Mouse (Mus musculus): ENCODE measurements at regions not wholly inside any gene's neighbourhood (a gene's known extent, or its start where the extent isn't known, plus 50 kb on each side); places are given as distances from the start of the nearest gene placed in this dataset.

GRCm38 (mm10) chr9:41222346-41223015 lies 61.0 kb upstream of the Ubash3b start:
- H3K36me3 ChIP-seq (ENCODE audit: control insufficient read depth, insufficient read depth, low read length), result no peaks in the 10 kb centered on the region
- no peak for ATAC-seq (ENCODE audit: insufficient read depth, low FRiP score, low TSS enrichment)
- no peaks in the 10 kb centered on the region for H3K4me1 ChIP-seq (ENCODE audit: control insufficient read depth, insufficient read depth, low read length)
- H3K4me3 ChIP-seq (ENCODE audit: low read depth, low read length), result no peak overlapping the region
- H3K9me3 ChIP-seq (ENCODE audit: control insufficient read depth, low read length), result no peaks in the 10 kb centered on the region
- no peak overlapping the region for H3K4me2 ChIP-seq (ENCODE audit: low read depth)
- no peaks in the 10 kb centered on the region for H3K27me3 ChIP-seq (ENCODE audit: control insufficient read depth, insufficient read depth, low read length)
- no peak overlapping the region for H3K9ac ChIP-seq (ENCODE audit: low read length)
- no peak overlapping the region for H3K27ac ChIP-seq (ENCODE audit: low read depth, low read length)
- WGBS, result 89% methylated on average over 16 of the region's 16 CpGs
- no peak for DNase-seq (ENCODE audit: low spot score)

GRCm38 (mm10) chr9:41221110-41221790 lies 59.8 kb upstream of the Ubash3b start:
- H3K36me3 ChIP-seq (ENCODE audit: control insufficient read depth, insufficient read depth, low read length), result no peaks in the 10 kb centered on the region
- ATAC-seq (ENCODE audit: insufficient read depth, low FRiP score, low TSS enrichment), result no peak

GRCm38 (mm10) chr9:41220105-41220669 lies 58.7 kb upstream of the Ubash3b start:
- Histone ChIP-seq H3K9ac (ENCODE audit: low read length) (no peak overlapping the region), H3K27me3 (ENCODE audit: control insufficient read depth, insufficient read depth, low read length) (no peaks in the 10 kb centered on the region), H3K27ac (ENCODE audit: low read depth, low read length) (no peak overlapping the region), H3K4me3 (ENCODE audit: low read depth, low read length) (no peak overlapping the region), H3K4me1 (ENCODE audit: control insufficient read depth, insufficient read depth, low read length) (no peaks in the 10 kb centered on the region), H3K4me2 (ENCODE audit: low read depth) (no peak overlapping the region), H3K36me3 (ENCODE audit: control insufficient read depth, insufficient read depth, low read length) (no peaks in the 10 kb centered on the region), H3K9me3 (ENCODE audit: control insufficient read depth, low read length) (no peaks in the 10 kb centered on the region)
- 90% methylated on average over 3 of the region's 3 CpGs for WGBS
- DNase-seq (ENCODE audit: low spot score), result no peak
- ATAC-seq (ENCODE audit: insufficient read depth, low FRiP score, low TSS enrichment), result no peak

More at GRCm38 (mm10) chr9:41221110-41221790, 59.8 kb upstream of the Ubash3b start:
- no peaks in the 10 kb centered on the region for H3K27me3 ChIP-seq (ENCODE audit: control insufficient read depth, insufficient read depth, low read length)
- no peak overlapping the region for H3K9ac ChIP-seq (ENCODE audit: low read length)
- no peak overlapping the region for H3K4me3 ChIP-seq (ENCODE audit: low read depth, low read length)
- DNase-seq (ENCODE audit: low spot score), result no peak
- no peak overlapping the region for H3K4me2 ChIP-seq (ENCODE audit: low read depth)
- H3K4me1 ChIP-seq (ENCODE audit: control insufficient read depth, insufficient read depth, low read length), result no peaks in the 10 kb centered on the region
- H3K9me3 ChIP-seq (ENCODE audit: control insufficient read depth, low read length), result no peaks in the 10 kb centered on the region
- H3K27ac ChIP-seq (ENCODE audit: low read depth, low read length), result no peak overlapping the region
- WGBS, result 82% methylated on average over 4 of the region's 4 CpGs

DNA sequence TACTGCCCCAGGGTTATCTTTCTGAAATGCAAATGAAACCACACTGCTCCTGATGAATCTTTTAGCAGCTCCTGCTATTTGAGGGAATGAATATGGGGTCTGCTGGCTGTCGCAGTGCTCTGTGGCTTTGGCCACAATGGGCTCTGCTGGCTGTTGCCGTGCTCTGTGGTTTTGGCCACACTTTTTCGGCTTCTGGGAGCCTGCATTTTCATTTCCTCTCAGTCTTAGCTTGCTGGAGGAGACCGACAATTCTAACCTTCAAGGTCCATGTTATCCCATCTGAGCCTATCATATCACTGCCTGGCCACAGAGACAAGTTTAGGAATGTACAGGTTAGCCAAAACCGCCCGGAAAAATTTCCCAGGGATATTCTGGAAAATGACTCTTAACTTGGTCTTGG lies 57.2 kb upstream of the Ubash3b start:
- no peak overlapping the region for H3K4me2 ChIP-seq (ENCODE audit: low read depth)
- H3K27me3 ChIP-seq (ENCODE audit: control insufficient read depth, insufficient read depth, low read length), result no peaks in the 10 kb centered on the region
- no peak overlapping the region for H3K9ac ChIP-seq (ENCODE audit: low read length)
- no peaks in the 10 kb centered on the region for H3K9me3 ChIP-seq (ENCODE audit: control insufficient read depth, low read length)
- no peaks in the 10 kb centered on the region for H3K36me3 ChIP-seq (ENCODE audit: control insufficient read depth, insufficient read depth, low read length)
- ATAC-seq (ENCODE audit: insufficient read depth, low FRiP score, low TSS enrichment) (no peak), DNase-seq (ENCODE audit: low spot score) (no peak)
- WGBS, result 95% methylated on average over 6 of the region's 6 CpGs
- H3K27ac ChIP-seq (ENCODE audit: low read depth, low read length), result no peak overlapping the region
- H3K4me3 ChIP-seq (ENCODE audit: low read depth, low read length), result no peak overlapping the region
- no peaks in the 10 kb centered on the region for H3K4me1 ChIP-seq (ENCODE audit: control insufficient read depth, insufficient read depth, low read length)

DNA sequence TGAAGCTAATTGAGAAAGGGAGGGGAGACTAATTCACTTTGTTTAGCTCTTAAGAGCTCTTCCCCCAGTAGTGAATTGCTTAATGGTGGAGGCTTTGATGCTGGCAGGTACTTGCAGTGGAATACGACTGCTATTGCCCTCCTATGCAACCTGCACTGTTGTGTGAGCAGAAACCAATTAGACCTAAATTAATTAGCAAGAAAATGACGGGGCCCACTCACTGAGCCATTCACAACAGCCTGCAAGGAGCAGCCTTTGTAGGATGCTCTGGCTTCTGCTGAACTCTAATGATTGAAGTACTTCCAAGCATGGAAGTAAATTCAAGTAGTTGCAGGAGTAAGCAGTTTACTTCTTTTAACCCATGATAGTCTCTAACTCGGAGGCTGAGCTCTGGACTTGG lies 54.8 kb upstream of the Ubash3b start:
- H3K27me3 ChIP-seq (ENCODE audit: control insufficient read depth, insufficient read depth, low read length), result no peaks in the 10 kb centered on the region
- H3K4me1 ChIP-seq (ENCODE audit: control insufficient read depth, insufficient read depth, low read length), result peaks cover 5% of the 10 kb centered on the region; the same call in 1 of the 2 replicates
- DNase-seq (ENCODE audit: low spot score) (no peak), ATAC-seq (ENCODE audit: insufficient read depth, low FRiP score, low TSS enrichment) (no peak)
- H3K9me3 ChIP-seq (ENCODE audit: control insufficient read depth, low read length), result no peaks in the 10 kb centered on the region
- H3K4me2 ChIP-seq (ENCODE audit: low read depth), result no peak overlapping the region
- no peak overlapping the region for H3K4me3 ChIP-seq (ENCODE audit: low read depth, low read length)
- H3K9ac ChIP-seq (ENCODE audit: low read length), result no peak overlapping the region
- H3K36me3 ChIP-seq (ENCODE audit: control insufficient read depth, insufficient read depth, low read length), result no peaks in the 10 kb centered on the region
- WGBS, result 24% methylated on average over 3 of the region's 3 CpGs
- H3K27ac ChIP-seq (ENCODE audit: low read depth, low read length), result no peak overlapping the region

- no peak for DNase-seq (ENCODE audit: low spot score)
- H3K4me1 ChIP-seq (ENCODE audit: control insufficient read depth, insufficient read depth, low read length), result peaks cover 5% of the 10 kb centered on the region; the same call in 1 of the 2 replicates
- no peak overlapping the region for H3K27ac ChIP-seq (ENCODE audit: low read depth, low read length)
- no peak overlapping the region for H3K4me2 ChIP-seq (ENCODE audit: low read depth)
- no peaks in the 10 kb centered on the region for H3K36me3 ChIP-seq (ENCODE audit: control insufficient read depth, insufficient read depth, low read length)
- WGBS, result 91% methylated on average over 5 of the region's 5 CpGs
- no peaks in the 10 kb centered on the region for H3K27me3 ChIP-seq (ENCODE audit: control insufficient read depth, insufficient read depth, low read length)
- ATAC-seq (ENCODE audit: insufficient read depth, low FRiP score, low TSS enrichment), result no peak
- H3K9ac ChIP-seq (ENCODE audit: low read length), result no peak overlapping the region
- H3K9me3 ChIP-seq (ENCODE audit: control insufficient read depth, low read length), result no peaks in the 10 kb centered on the region
- no peak overlapping the region for H3K4me3 ChIP-seq (ENCODE audit: low read depth, low read length)
These were observed 53.5 kb upstream of the Ubash3b start for GRCm38 (mm10) chr9:41215026-41215425.

DNA sequence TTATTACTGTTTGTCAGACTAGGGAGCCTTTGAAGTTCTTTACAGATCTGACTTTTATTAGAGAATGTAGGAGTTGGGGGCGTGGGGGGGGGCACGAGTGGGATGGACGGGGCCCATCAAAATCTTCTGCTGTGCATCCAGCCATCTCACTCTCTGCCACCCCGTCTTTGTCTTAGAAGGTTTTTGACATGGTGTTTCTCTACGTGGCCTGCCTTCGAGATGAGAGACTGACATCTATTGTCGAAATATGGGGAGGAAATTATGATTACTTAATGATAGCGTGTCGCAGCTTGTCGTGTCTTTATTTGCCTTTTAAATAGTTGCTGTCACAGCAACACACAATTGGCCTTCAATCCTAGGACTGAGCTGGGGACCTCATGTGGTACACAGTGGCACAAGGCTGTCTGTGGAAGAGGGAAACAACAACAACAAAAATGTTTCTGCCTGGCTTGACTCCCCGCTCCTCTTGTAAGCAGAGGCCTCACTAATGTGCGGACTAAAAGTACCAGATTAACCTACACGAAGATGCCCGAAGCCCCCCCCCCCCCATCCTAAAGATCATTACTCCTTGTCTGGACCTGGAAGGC lies 51.5 kb upstream of the Ubash3b start:
- H3K27me3 ChIP-seq (ENCODE audit: control insufficient read depth, insufficient read depth, low read length), result no peaks in the 10 kb centered on the region
- ATAC-seq (ENCODE audit: insufficient read depth, low FRiP score, low TSS enrichment) (no peak), DNase-seq (ENCODE audit: low spot score) (peak; percentile 25)
- peak overlapping the region; percentile 32 for H3K4me2 ChIP-seq (ENCODE audit: low read depth)
- H3K4me1 ChIP-seq (ENCODE audit: control insufficient read depth, insufficient read depth, low read length), result peaks cover 5% of the 10 kb centered on the region; the same call in 1 of the 2 replicates
- H3K36me3 ChIP-seq (ENCODE audit: control insufficient read depth, insufficient read depth, low read length), result no peaks in the 10 kb centered on the region
- no peak overlapping the region for H3K4me3 ChIP-seq (ENCODE audit: low read depth, low read length)
- no peaks in the 10 kb centered on the region for H3K9me3 ChIP-seq (ENCODE audit: control insufficient read depth, low read length)
- H3K9ac ChIP-seq (ENCODE audit: low read length), result peak overlapping the region; percentile 41; the same call in 1 of the 2 replicates
- peak overlapping the region; percentile 85 for H3K27ac ChIP-seq (ENCODE audit: low read depth, low read length)
- WGBS, result 44% methylated on average over 14 of the region's 14 CpGs

DNA sequence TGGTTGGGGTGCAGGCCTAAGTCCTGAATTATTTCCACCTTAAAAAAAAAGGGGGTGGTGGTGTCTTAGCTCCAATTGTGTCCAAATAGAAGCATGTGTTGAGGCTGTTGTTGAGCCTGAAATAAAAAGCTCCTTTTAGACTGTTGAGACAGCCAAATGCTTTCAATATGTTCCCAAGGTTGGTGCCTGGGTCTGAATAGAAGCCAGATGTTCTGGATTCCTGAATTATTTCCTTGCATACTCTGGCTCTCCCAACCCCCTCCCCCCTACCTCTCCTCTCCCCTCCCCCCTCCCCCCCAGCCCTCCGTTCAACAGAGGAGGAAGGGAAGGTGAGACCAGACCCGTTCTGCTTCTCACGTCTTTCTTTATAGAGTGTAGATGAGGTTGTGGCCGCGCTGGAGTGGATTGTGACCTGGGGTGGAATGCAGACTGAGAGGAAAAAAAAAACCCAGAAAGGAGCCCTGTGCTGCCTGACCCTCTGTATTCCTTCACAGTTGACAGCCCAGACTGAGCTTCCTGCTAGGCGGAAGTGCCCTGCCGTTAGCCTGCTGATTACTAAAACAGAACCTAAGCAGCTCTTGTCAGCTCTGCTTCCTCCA lies 50.9 kb upstream of the Ubash3b start:
- Histone ChIP-seq H3K4me1 (ENCODE audit: control insufficient read depth, insufficient read depth, low read length) (peaks cover 5% of the 10 kb centered on the region; the same call in 1 of the 2 replicates), H3K36me3 (ENCODE audit: control insufficient read depth, insufficient read depth, low read length) (no peaks in the 10 kb centered on the region), H3K9ac (ENCODE audit: low read length) (peak overlapping the region; percentile 41; the same call in 1 of the 2 replicates), H3K27ac (ENCODE audit: low read depth, low read length) (peak overlapping the region; percentile 85), H3K4me3 (ENCODE audit: low read depth, low read length) (no peak overlapping the region), H3K9me3 (ENCODE audit: control insufficient read depth, low read length) (no peaks in the 10 kb centered on the region), H3K4me2 (ENCODE audit: low read depth) (peak overlapping the region; percentile 32), H3K27me3 (ENCODE audit: control insufficient read depth, insufficient read depth, low read length) (no peaks in the 10 kb centered on the region)
- WGBS, result 4% methylated on average over 6 of the region's 7 CpGs
- DNase-seq (ENCODE audit: low spot score) (peak; percentile 62), ATAC-seq (ENCODE audit: insufficient read depth, low FRiP score, low TSS enrichment) (no peak)
